Mouse (Mus musculus) forebrain, embryonic 16.5 days (tissue): Measurements from ENCODE around the gene Tmem102. TPM values are rescaled to one million over a fixed set of nuclear protein-coding genes. Genes with fewer than 3 reads are reported as not detected.

Experiments used
- ATAC-seq: fragments of 200-750 bp; cut with Nextera tagmentation; 2 replicates; pipeline ENCODE4 v1.8.0; 2017; ENCODE audit warnings: mild to moderate bottlenecking, moderate library complexity
- H3K27ac ChIP-seq: fragments of 300-500 bp; sonication (generic); 2 replicates; pipeline ENCODE4 v1.5.1; 2014; ENCODE audit warnings: low read length, control low read depth
- H3K27me3 ChIP-seq: fragments of 300-500 bp; sonication (generic); replicated peaks from 2 replicates; pipeline ENCODE4 v1.6.1; 2014; ENCODE audit warnings: low read length; ENCODE audit not compliant: control insufficient read depth, insufficient read depth
- H3K36me3 ChIP-seq: fragments of 300-500 bp; sonication (generic); 2 replicates; pipeline ENCODE4 v1.6.1; 2014; ENCODE audit not compliant: control insufficient read depth, insufficient read depth
- H3K4me1 ChIP-seq: fragments of 300-500 bp; sonication (generic); replicated peaks from 2 replicates; pipeline ENCODE4 v1.6.1; 2014; ENCODE audit warnings: low read length; ENCODE audit not compliant: control insufficient read depth, insufficient read depth
- H3K4me2 ChIP-seq: fragments of 300-500 bp; sonication (generic); 2 replicates; pipeline ENCODE4 v1.6.1; 2014; ENCODE audit warnings: mild to moderate bottlenecking, low read length, control low read depth
- H3K4me3 ChIP-seq: fragments of 300-500 bp; sonication (generic); replicated peaks from 2 replicates; pipeline ENCODE4 v1.5.1; 2014; ENCODE audit warnings: mild to moderate bottlenecking, low read length, control low read depth
- H3K9ac ChIP-seq: fragments of 300-500 bp; sonication (generic); replicated peaks from 2 replicates; pipeline ENCODE4 v1.6.1; 2014; ENCODE audit warnings: low read depth, low read length, control low read depth
- H3K9me3 ChIP-seq: fragments of 300-500 bp; sonication (generic); 2 replicates; pipeline ENCODE4 v1.6.1; 2016; ENCODE audit warnings: low read length; ENCODE audit not compliant: control insufficient read depth
- WGBS: fragments of 180-500 bp; shearing (Covaris S2); extraction: QIAGEN DNeasy Blood & Tissue Kit; methylation state at CpG from one replicate; pipeline ENCODE4 v1.1.7; 2014; 5-methylcytosine and 5-hydroxymethylcytosine counted together
- polyA plus RNA-seq: library from polyadenylated mRNA; unstranded; fragments of >200 nt; fragmentation: Nextera tagmentation; extraction: Ambion mirVana; gene quantifications from 2 replicates; pipeline ENCODE4 v1.2.1, GENCODE M21; 2015

The Tmem102 gene
- polyA plus RNA-seq, 1 experiment from 2014 or later, result 0.77 TPM

DNA sequence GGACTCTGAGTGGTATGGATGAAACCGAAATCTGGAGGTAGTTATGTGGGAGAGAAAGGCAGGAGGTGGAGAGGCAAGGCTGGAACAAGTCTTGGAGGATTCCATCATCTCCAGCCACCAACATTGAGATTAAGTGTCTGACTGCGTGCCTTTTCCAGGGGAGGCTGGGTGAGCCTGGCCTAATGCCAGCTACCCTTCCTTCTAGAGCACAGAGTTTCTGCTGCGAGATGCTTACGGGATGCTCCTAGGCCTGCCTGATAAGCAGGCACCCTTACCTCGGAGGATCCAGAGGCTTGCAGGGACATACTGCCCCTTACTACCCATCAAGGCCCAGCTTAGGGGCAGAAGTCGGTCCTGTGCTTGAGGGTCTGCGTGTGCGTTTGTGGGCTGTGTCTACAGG is 28.1 kb upstream of the Tmem102 start:
- 54% methylated on average over 8 of the region's 8 CpGs for WGBS
- Histone ChIP-seq H3K36me3 (peaks cover 7% of the 10 kb centered on the region; the same call in 1 of the 2 replicates), H3K9me3 (no peaks in the 10 kb centered on the region), H3K4me3 (peak overlapping the region; percentile 79), H3K27ac (no peak overlapping the region), H3K9ac (peak overlapping the region; percentile 92), H3K4me1 (peaks cover 31% of the 10 kb centered on the region), H3K4me2 (peak overlapping the region; percentile 93), H3K27me3 (no peaks in the 10 kb centered on the region)
- no peak for ATAC-seq

DNA sequence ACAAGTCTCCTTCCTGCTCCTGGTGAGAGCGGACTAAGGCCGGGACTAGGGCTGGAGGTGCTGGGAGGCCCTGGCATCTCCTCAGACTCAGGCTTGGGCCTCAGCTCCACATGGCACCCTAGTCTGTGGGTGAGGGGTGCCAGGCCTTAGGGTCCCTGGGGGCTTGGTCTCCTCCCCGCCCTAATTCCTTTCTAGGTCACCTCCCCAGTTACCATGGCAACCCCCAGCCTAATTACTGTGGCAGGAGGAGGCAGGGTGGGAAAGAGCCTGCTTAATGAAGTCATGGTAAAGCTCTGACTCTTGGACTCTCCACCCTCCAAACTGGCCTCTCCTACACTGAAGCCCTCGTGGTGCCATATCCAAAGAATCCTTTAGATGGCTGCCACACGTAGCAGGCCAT is 23.4 kb upstream of the Tmem102 start:
- Histone ChIP-seq H3K36me3 (peaks cover 39% of the 10 kb centered on the region), H3K27me3 (no peaks in the 10 kb centered on the region), H3K27ac (no peak overlapping the region), H3K4me3 (no peak overlapping the region), H3K4me2 (no peak overlapping the region), H3K9ac (no peak overlapping the region), H3K4me1 (peaks cover 8% of the 10 kb centered on the region), H3K9me3 (no peaks in the 10 kb centered on the region)
- 51% methylated on average over 5 of the region's 5 CpGs for WGBS
- ATAC-seq, result no peak

DNA sequence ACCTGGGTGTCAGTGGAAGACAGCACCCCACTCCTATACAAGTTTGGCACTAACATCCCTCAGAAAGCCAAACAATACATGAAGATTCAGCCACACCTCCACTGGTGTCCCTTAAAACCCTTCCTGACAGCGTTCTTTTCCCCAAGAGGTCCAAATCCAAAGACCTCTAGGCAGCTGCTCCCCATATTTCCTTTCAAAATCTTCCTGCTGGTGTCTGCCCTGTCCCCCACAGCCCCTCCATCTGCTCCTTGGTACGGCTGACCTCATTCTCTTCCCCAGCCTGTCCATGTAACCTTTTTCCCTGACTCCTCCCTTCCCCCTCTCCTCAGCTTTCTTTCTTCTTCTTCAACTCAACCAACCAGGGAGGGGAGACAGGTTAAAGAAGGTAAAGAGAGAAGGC is 18.0 kb upstream of the Tmem102 start:
- H3K27me3 ChIP-seq, result no peaks in the 10 kb centered on the region
- no peak overlapping the region for H3K27ac ChIP-seq
- H3K36me3 ChIP-seq, result peaks cover 32% of the 10 kb centered on the region
- no peaks in the 10 kb centered on the region for H3K4me1 ChIP-seq
- H3K4me3 ChIP-seq, result no peak overlapping the region
- no peak overlapping the region for H3K4me2 ChIP-seq
- 80% methylated on average over 2 of the region's 2 CpGs for WGBS
- H3K9me3 ChIP-seq, result no peaks in the 10 kb centered on the region
- H3K9ac ChIP-seq, result no peak overlapping the region
- no peak for ATAC-seq

- H3K36me3 ChIP-seq, result peaks cover 19% of the 10 kb centered on the region
- H3K4me3 ChIP-seq, result no peak within 1 kb of the TSS
- H3K27ac ChIP-seq, result no peak within 1 kb of the TSS
- H3K9me3 ChIP-seq, result no peaks in the 10 kb centered on the region
- H3K9ac ChIP-seq, result no peak within 1 kb of the TSS
- H3K4me2 ChIP-seq, result no peak within 1 kb of the TSS
- no peaks in the 10 kb centered on the region for H3K4me1 ChIP-seq
- H3K27me3 ChIP-seq, result no peaks in the 10 kb centered on the region
- 86% methylated on average over 3 of the region's 3 CpGs for WGBS
- ATAC-seq, result no peak
These were observed 16.7 kb upstream of the Tmem102 start, which contains the start of gene Spem1 for GRCm38 (mm10) chr11:69822080-69822479. Gene Spem1 (minus strand): TSS chr11:69822180.

GRCm38 (mm10) chr11:69818871-69819270 is 13.4 kb upstream of the Tmem102 start:
- ATAC-seq, result no peak
- no peak overlapping the region for H3K27ac ChIP-seq
- no peak overlapping the region for H3K4me3 ChIP-seq
- no peaks in the 10 kb centered on the region for H3K27me3 ChIP-seq
- no peaks in the 10 kb centered on the region for H3K9me3 ChIP-seq
- H3K9ac ChIP-seq, result no peak overlapping the region
- H3K4me2 ChIP-seq, result no peak overlapping the region
- 92% methylated on average over 8 of the region's 8 CpGs for WGBS
- H3K4me1 ChIP-seq, result no peaks in the 10 kb centered on the region
- H3K36me3 ChIP-seq, result peaks cover under 1% of the 10 kb centered on the region; the same call in 1 of the 2 replicates

GRCm38 (mm10) chr11:69818365-69818764 is 12.9 kb upstream of the Tmem102 start, which contains the start of gene Spem2:
Gene Spem2 (minus strand): TSS chr11:69818465.
- ATAC-seq, result no peak
- Histone ChIP-seq H3K9me3 (no peaks in the 10 kb centered on the region), H3K27me3 (no peaks in the 10 kb centered on the region), H3K4me2 (no peak within 1 kb of the TSS), H3K4me1 (no peaks in the 10 kb centered on the region), H3K9ac (no peak within 1 kb of the TSS), H3K27ac (no peak within 1 kb of the TSS), H3K36me3 (no peaks in the 10 kb centered on the region), H3K4me3 (no peak within 1 kb of the TSS)
- WGBS, result 88% methylated on average over 2 of the region's 2 CpGs

- Histone ChIP-seq H3K4me3 (no peak overlapping the region), H3K27me3 (no peaks in the 10 kb centered on the region), H3K9ac (no peak overlapping the region), H3K36me3 (no peaks in the 10 kb centered on the region), H3K4me1 (no peaks in the 10 kb centered on the region), H3K27ac (no peak overlapping the region), H3K9me3 (no peaks in the 10 kb centered on the region), H3K4me2 (no peak overlapping the region)
- 92% methylated on average over 12 of the region's 12 CpGs for WGBS
- ATAC-seq, result no peak
These were observed 11.1 kb upstream of the Tmem102 start for GRCm38 (mm10) chr11:69816520-69816919.

DNA sequence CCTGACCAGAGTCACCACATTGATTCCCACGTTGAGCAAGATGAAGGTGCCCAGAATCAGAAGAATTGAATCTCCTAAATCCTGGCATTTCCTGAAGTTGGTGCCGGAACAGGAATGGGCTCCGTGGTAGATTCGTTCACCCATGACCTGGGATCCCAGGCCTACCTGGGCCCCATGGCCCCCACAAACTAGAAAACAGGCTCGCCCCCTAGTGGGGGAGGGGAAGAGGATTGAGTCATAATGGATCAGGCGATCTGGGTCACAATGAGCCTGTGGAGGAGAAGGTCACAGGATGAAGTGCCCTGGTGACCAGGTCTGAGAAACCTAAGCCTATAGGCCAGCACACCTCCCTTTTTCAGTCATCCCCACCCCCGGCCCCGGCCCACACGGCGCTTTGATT is 9.7 kb upstream of the Tmem102 start, which contains the start of gene Gm39566:
Gm39566 (minus strand) TSS at position 144 of the 400 bp plus-strand sequence.
- no peak for ATAC-seq
- Histone ChIP-seq H3K36me3 (no peaks in the 10 kb centered on the region), H3K4me3 (no peak within 1 kb of the TSS), H3K4me1 (no peaks in the 10 kb centered on the region), H3K9ac (no peak within 1 kb of the TSS), H3K4me2 (no peak within 1 kb of the TSS), H3K27me3 (no peaks in the 10 kb centered on the region), H3K9me3 (no peaks in the 10 kb centered on the region), H3K27ac (no peak within 1 kb of the TSS)
- WGBS, result 66% methylated on average over 10 of the region's 10 CpGs

- Histone ChIP-seq H3K27me3 (peaks cover 6% of the 10 kb centered on the region), H3K9ac (no peak overlapping the region), H3K4me3 (no peak overlapping the region), H3K4me1 (no peaks in the 10 kb centered on the region), H3K27ac (no peak overlapping the region), H3K4me2 (no peak overlapping the region), H3K36me3 (no peaks in the 10 kb centered on the region), H3K9me3 (no peaks in the 10 kb centered on the region)
- ATAC-seq, result no peak
These were observed 4.9 kb upstream of the Tmem102 start for GRCm38 (mm10) chr11:69810280-69810679.

GRCm38 (mm10) chr11:69807641-69808040 is 2.2 kb upstream of the Tmem102 start:
- no peak overlapping the region for H3K27ac ChIP-seq
- peaks cover 24% of the 10 kb centered on the region for H3K4me1 ChIP-seq
- H3K9ac ChIP-seq, result no peak overlapping the region
- H3K4me2 ChIP-seq, result no peak overlapping the region
- no peak overlapping the region for H3K4me3 ChIP-seq
- 85% methylated on average over 2 of the region's 2 CpGs for WGBS
- H3K9me3 ChIP-seq, result no peaks in the 10 kb centered on the region
- no peak for ATAC-seq
- H3K27me3 ChIP-seq, result peaks cover 19% of the 10 kb centered on the region
- H3K36me3 ChIP-seq, result no peaks in the 10 kb centered on the region
